Mouse (Mus musculus): ENCODE results near the gene Fam83e.

DNA sequence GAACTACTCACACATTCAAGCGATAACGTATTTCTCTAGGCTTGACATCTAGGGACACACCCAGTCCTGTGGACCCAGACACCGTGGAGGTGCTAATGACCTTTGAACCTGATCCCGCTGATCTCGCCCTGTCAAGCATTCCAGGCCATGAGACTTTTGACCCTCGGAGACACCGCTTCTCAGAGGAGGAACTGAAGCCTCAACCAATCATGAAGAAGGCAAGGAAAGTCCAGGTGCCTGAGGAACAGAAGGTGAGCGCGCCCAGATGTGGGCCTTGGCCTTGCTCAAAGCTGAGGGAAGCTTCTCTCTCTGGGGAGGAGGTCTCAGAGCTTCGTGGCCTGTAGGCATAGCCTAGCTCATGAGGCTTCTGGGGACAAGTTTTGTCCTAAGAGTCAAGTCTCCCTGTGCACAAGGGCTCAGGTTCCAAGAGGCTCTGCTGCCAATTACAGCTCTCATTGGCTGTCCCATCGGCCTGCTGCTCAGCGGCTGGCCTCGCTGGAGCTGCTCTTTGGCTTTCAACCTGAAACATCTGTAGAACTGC is 12.7 kb upstream of the Fam83e start:
- no peak for TF ChIP-seq CTCF (IDR thresholded peaks at IDR 0.05)
- TF ChIP-seq EP300 (IDR thresholded peaks at IDR 0.05), result no peak

Measured in lung, postnatal 0 days (tissue).